Mouse (Mus musculus) ES-E14 (cell line): ENCODE measurements around the gene Zfp956. TPM values are rescaled to one million over a fixed set of nuclear protein-coding genes. Genes with fewer than 3 reads are reported as not detected.

Source experiments
- DNase-seq: peaks from one replicate; pipeline ENCODE4 v3.0.0-alpha.2; 2013; ENCODE audit warnings: low read depth, low spot score
- H3K27ac ChIP-seq: 2 replicates; pipeline ENCODE4 v1.5.1; 2012; ENCODE audit warnings: low read depth, mild to moderate bottlenecking, low read length, moderate library complexity, mixed read lengths; ENCODE audit not compliant: poor library complexity, insufficient read depth, severe bottlenecking
- H3K36me3 ChIP-seq: 2 replicates; pipeline ENCODE4 v1.6.1; 2012; ENCODE audit warnings: mild to moderate bottlenecking, low read length, moderate library complexity, mixed read lengths; ENCODE audit not compliant: control insufficient read depth, poor library complexity, insufficient read depth, severe bottlenecking
- H3K4me1 ChIP-seq, 2 experiments: fragments of 150-350 bp in 1 of 2; sonication (generic) in 1 of 2; 2 replicates each; pipeline ENCODE4 v1.6.1; 2012; ENCODE audit warnings: low read length in 2 of 2, mild to moderate bottlenecking in 1 of 2, mixed read lengths in 1 of 2; ENCODE audit not compliant: control insufficient read depth in 2 of 2, insufficient read depth in 2 of 2, poor library complexity in 1 of 2
- H3K4me3 ChIP-seq, 2 experiments: fragments of 150-350 bp in 1 of 2; sonication (generic) in 1 of 2; 2 replicates each; pipeline ENCODE4 v1.5.1; 2012; ENCODE audit warnings: low read length in 2 of 2, low read depth in 1 of 2, mild to moderate bottlenecking in 1 of 2, mixed read lengths in 1 of 2; ENCODE audit not compliant: insufficient read depth in 1 of 2, poor library complexity in 1 of 2, severe bottlenecking in 1 of 2
- H3K9ac ChIP-seq: 2 replicates; pipeline ENCODE4 v1.6.1; 2012; ENCODE audit warnings: low read depth, mild to moderate bottlenecking, low read length, mixed read lengths; ENCODE audit not compliant: poor library complexity, insufficient read depth, severe bottlenecking
- H3K9me3 ChIP-seq: fragments of 150-350 bp; sonication (generic); 2 replicates; pipeline ENCODE4 v1.6.1; 2012; ENCODE audit warnings: low read depth, mild to moderate bottlenecking, low read length; ENCODE audit not compliant: control insufficient read depth, insufficient read depth
- CHD2 ChIP-seq: IDR thresholded peaks from 2 replicates; pipeline ENCODE4 v1.6.1; 2014; ENCODE audit warnings: mild to moderate bottlenecking, low read depth, low read length, inconsistent platforms
- HCFC1 ChIP-seq: IDR thresholded peaks from 2 replicates; pipeline ENCODE4 v1.6.1; 2012; ENCODE audit warnings: low read length, inconsistent platforms, borderline replicate concordance; ENCODE audit not compliant: insufficient read depth
- MAFK ChIP-seq: IDR thresholded peaks from 2 replicates; pipeline ENCODE4 v1.6.1; 2014; ENCODE audit warnings: mild to moderate bottlenecking, low read depth, low read length, inconsistent platforms; ENCODE audit not compliant: insufficient read depth
- ZC3H11A ChIP-seq: IDR thresholded peaks from 2 replicates; pipeline ENCODE4 v1.6.1; 2012; ENCODE audit warnings: low read depth, mild to moderate bottlenecking, inconsistent platforms, low read length, borderline replicate concordance
- ZNF384 ChIP-seq: IDR thresholded peaks from 2 replicates; pipeline ENCODE4 v1.6.1; 2012; ENCODE audit warnings: low read depth, low read length, inconsistent platforms
- in situ Hi-C, 2 experiments: fragments of 600-800 bp; cut with MboI; formaldehyde crosslinking; loops; one replicate each; pipeline ENCODE4 v1.15.1; 2025; ENCODE audit warnings: low sequenced_read_pairs in 2 of 2, inconsistent platforms in 1 of 2; ENCODE audit not compliant: unreplicated experiment in 2 of 2
- total RNA-seq: library from RNA; depleted of rRNA; stranded (reverse); fragments of 300-350 nt; gene quantifications from 2 replicates; pipeline ENCODE4 v1.2.3, GENCODE M21; 2012

Gene Zfp956
- total RNA-seq, 1 experiment = 8.6 TPM

- H3K27ac ChIP-seq = no peak overlapping the region
- H3K9ac ChIP-seq = no peak overlapping the region
- TF ChIP-seq ZNF384 (no peak), ZC3H11A (no peak), MAFK (no peak), HCFC1 (no peak), CHD2 (no peak)
- H3K36me3 ChIP-seq = no peaks in the 10 kb centered on the region
- peaks cover 0 to 4% of the 10 kb centered on the region in 2 experiments; a peak in 2 of 4 replicates for H3K4me1 ChIP-seq
- in situ Hi-C loops = no loop called here
- no peaks in the 10 kb centered on the region for H3K9me3 ChIP-seq
- H3K4me3 ChIP-seq = no peak overlapping the region
- no peak for DNase-seq
Observed at GRCm38 (mm10) chr6:47906326-47906725, 46.9 kb upstream of the Zfp956 start.

GRCm38 (mm10) chr6:47909007-47909406 lies 44.2 kb upstream of the Zfp956 start:
- H3K4me1 ChIP-seq = peaks cover 0 to 8% of the 10 kb centered on the region in 2 experiments; a peak in 2 of 4 replicates
- H3K27ac ChIP-seq = no peak overlapping the region
- no peak for DNase-seq
- no peaks in the 10 kb centered on the region for H3K9me3 ChIP-seq
- TF ChIP-seq CHD2 = no peak
- no peak for TF ChIP-seq HCFC1
- no peak for TF ChIP-seq MAFK
- no peak for TF ChIP-seq ZC3H11A
- TF ChIP-seq ZNF384 = no peak
- H3K9ac ChIP-seq = no peak overlapping the region
- no peaks in the 10 kb centered on the region for H3K36me3 ChIP-seq
- no peak overlapping the region for H3K4me3 ChIP-seq
- in situ Hi-C loops = no loop called here

- peaks cover 0 to 3% of the 10 kb centered on the region in 2 experiments; a peak in 1 of 4 replicates for H3K4me1 ChIP-seq
- H3K36me3 ChIP-seq = no peaks in the 10 kb centered on the region
- H3K27ac ChIP-seq = no peak overlapping the region
- TF ChIP-seq HCFC1 = no peak
- TF ChIP-seq CHD2 = no peak
- TF ChIP-seq ZC3H11A = no peak
- TF ChIP-seq MAFK = no peak
- TF ChIP-seq ZNF384 = no peak
- no peak for DNase-seq
- H3K4me3 ChIP-seq = no peak overlapping the region
- no peaks in the 10 kb centered on the region for H3K9me3 ChIP-seq
- H3K9ac ChIP-seq = no peak overlapping the region
- in situ Hi-C loops = no loop called here
Observed at GRCm38 (mm10) chr6:47911650-47912049, 41.5 kb upstream of the Zfp956 start.

- TF ChIP-seq HCFC1 (no peak), MAFK (no peak), ZC3H11A (no peak), CHD2 (no peak), ZNF384 (no peak)
- Histone ChIP-seq H3K4me1 (peaks cover 2 to 3% of the 10 kb centered on the region in 2 experiments; a peak in 2 of 4 replicates), H3K9ac (no peak overlapping the region), H3K36me3 (no peaks in the 10 kb centered on the region), H3K9me3 (no peaks in the 10 kb centered on the region), H3K4me3 (no peak overlapping the region), H3K27ac (no peak overlapping the region)
- in situ Hi-C loops = no loop called here
- DNase-seq = no peak
Observed at GRCm38 (mm10) chr6:47912991-47913390, 40.2 kb upstream of the Zfp956 start.

GRCm38 (mm10) chr6:47917051-47917450 lies 36.1 kb upstream of the Zfp956 start:
- Histone ChIP-seq H3K4me3 (no peak overlapping the region), H3K36me3 (no peaks in the 10 kb centered on the region), H3K4me1 (peaks cover 5 to 7% of the 10 kb centered on the region in 2 experiments; a peak in 2 of 4 replicates), H3K9ac (no peak overlapping the region), H3K9me3 (no peaks in the 10 kb centered on the region), H3K27ac (no peak overlapping the region)
- DNase-seq = no peak
- in situ Hi-C loops = no loop called here
- TF ChIP-seq ZC3H11A (no peak), MAFK (no peak), ZNF384 (no peak), HCFC1 (no peak), CHD2 (no peak)
